In the genomic region with DNA sequence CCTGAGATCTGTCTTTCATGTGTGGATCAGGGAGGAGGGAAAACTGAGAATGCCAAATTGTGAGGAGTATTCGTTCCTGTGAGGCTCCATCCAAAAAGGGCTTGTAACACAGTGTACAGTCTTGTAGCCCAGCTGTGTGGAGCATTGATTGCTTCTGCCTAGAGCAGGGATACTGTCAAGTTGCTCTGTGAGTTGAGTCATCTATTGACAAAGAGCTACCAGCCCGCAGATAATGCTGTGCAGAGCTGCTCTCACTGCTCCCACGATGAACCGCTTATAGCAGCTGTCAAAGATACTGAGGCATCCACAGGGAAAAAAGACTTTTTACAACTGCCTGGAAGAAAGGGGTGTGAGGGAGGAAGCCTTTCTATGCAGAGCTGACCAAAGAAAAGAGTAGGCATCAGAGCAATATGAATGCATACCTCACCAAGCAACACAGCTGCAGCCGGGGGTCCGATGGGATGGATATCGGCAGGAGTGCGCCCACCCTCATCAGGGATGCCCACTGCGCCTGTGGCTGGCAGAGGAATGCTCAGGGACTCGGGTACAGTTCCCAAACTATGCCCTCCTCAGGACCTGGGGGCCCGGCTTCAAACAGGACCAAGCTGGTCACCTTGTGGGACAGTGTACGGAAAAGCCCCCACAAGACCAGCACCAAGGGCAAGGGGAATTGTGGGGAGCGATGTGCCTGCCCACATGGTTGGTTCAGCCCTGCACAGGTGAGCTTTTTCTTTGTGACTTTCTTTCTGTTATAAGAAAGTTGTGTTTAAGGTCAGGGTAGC, we compare ENCODE assay signal across 9 mouse cellular contexts.
DNase-seq lines count a peak whose midpoint lies in the region; ATAC-seq lines count a peak whose summit lies in the region.
"Had no signal": no experiment of that assay in that cellular context is flagged by ENCODE, and none has a peak within 500 bp of the region (broad histone marks: within the 10 kb centered on the region; RNA-seq: fewer than 3 reads in every experiment).

No protein-coding gene starts in this region.

- no peaks in the 10 kb centered on the region for H3K9me3 ChIP-seq in hindbrain, embryonic 13.5 days
- H3K9me3 ChIP-seq: liver, embryonic 15.5 days had no signal

- no peak overlapping the region for H3K4me2 ChIP-seq in hindbrain, embryonic 13.5 days
- H3K4me2 ChIP-seq: liver, embryonic 15.5 days had no signal

- no peak overlapping the region for H3K9ac ChIP-seq in hindbrain, embryonic 13.5 days
- H3K9ac ChIP-seq: liver, embryonic 15.5 days had no signal

- intact Hi-C loops in left cerebral cortex, postnatal 25 days (cut with DNase I): no loop called here

- H3K4me1 ChIP-seq in hindbrain, embryonic 13.5 days (replicated peaks): peaks cover 7% of the 10 kb centered on the region; the same call in 1 of the 2 replicates
- H3K4me1 ChIP-seq: liver, embryonic 15.5 days had no signal

- no peaks in the 10 kb centered on the region for H3K27me3 ChIP-seq in hindbrain, embryonic 13.5 days
- H3K27me3 ChIP-seq: liver, embryonic 15.5 days had no signal

- H3K4me3 ChIP-seq in hindbrain, embryonic 13.5 days: no peak overlapping the region
- H3K4me3 ChIP-seq: liver, embryonic 15.5 days had no signal

- H3K36me3 ChIP-seq in hindbrain, embryonic 13.5 days: no peaks in the 10 kb centered on the region
- H3K36me3 ChIP-seq: liver, embryonic 15.5 days had no signal

- WGBS in hindbrain, embryonic 13.5 days: 73% methylated on average over 13 of the region's 13 CpGs

- ATAC-seq in hindbrain, embryonic 13.5 days (ENCODE audit: low FRiP score): peak; percentile 66; the same call in 1 of the 2 replicates

- H3K27ac ChIP-seq in hindbrain, embryonic 13.5 days: peak overlapping the region; percentile 0; the same call in 1 of the 2 replicates
- H3K27ac ChIP-seq: liver, embryonic 15.5 days had no signal

- DNase-seq in cerebellum, adult 9-11 months: peak; percentile 5
- no peak for DNase-seq in cerebellum, adult 9-10 months
- DNase-seq in adrenal gland, adult 2 months: peak; percentile 79
- peak; percentile 65 to 91 for DNase-seq in left cerebral cortex, postnatal 25 days (ENCODE audit: low spot score in 2 of 2)
- DNase-seq in thymus, postnatal 10 days (ENCODE audit: low spot score in 2 of 2): no peak
- DNase-seq in thymus, postnatal 4 days: no peak
- DNase-seq in kidney, adult 18-20 months: no peak

Comparison
In these comparisons a context has a peak if more than half of its experiments do, and no peak if none do; other contexts are left out.
1. DNase-seq: peak in cerebellum, adult 9-11 months (single experiment), adrenal gland, adult 2 months (single experiment) and left cerebral cortex, postnatal 25 days (2 of 2); none in cerebellum, adult 9-10 months (single experiment), thymus, postnatal 10 days (0 of 2), thymus, postnatal 4 days (single experiment) and kidney, adult 18-20 months (single experiment).